Mouse (Mus musculus) forelimb bud, embryonic 11.5 days (tissue): Measurements from ENCODE around the gene Kdm6b.

Source experiments
- DNase-seq: peaks from one replicate; pipeline ENCODE4 v3.0.0-alpha.2; 2012; ENCODE audit warnings: low read depth, low spot score

Gene Kdm6b

GRCm38 (mm10) chr11:69389531-69390399, 23.7 kb downstream of the Kdm6b start:
- DNase-seq = no peak

- DNase-seq = no peak
Observed at GRCm38 (mm10) chr11:69388680-69389079, 24.8 kb downstream of the Kdm6b start.

DNA sequence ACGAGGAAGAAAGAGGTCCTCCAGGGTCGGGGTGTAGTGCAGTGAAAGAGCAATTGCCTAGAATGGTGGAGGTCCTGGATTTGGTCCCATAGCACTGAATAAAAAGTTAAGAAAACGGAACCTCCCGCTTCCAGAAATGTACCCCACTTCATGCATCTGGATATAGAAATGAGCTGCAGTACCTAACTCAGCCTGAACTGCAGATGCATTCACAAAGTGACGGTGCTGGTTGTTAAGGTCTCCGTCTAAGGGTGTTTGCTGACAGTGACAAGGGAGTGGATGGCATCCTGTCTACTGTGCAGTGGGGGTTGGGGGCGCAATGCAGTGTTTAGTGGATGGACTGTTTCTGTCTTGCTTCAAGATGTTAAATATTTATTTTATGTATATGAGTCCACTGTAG, 26.7 kb downstream of the Kdm6b start:
- DNase-seq = no peak

GRCm38 (mm10) chr11:69384979-69385378, 28.5 kb downstream of the Kdm6b start:
- DNase-seq = no peak

DNA sequence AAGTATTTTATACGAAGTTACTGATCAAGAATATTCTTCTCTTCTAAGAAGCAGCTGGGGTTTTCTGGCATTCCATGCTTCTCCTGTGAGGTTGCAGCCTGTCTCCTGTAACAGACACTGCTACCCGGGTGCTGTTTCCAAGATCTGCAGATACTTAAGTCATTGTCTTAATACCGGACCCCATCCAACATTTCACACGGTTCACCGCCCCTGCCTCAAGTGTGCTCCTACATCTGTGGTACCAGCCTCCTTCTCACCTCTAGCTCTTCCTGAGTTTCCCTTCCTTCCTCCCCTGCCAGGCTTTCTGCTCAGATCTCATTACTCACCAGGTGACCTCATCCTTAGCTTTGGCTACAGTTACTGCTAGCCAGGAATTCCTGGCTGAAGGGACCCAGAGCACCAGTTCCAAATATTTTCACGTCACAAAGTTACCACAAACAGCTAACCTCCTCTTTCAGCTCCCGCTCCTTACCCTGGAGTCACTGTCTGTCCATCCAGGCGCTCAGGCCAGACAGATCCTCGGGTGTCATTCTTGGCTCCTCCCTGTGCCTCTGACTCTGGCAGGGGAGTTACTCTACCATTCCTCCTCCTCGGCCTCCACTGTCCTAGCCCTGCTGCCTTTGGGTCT, 30.9 kb downstream of the Kdm6b start:
- no peak for DNase-seq

- DNase-seq = no peak
Observed at GRCm38 (mm10) chr11:69381356-69381755, 32.1 kb downstream of the Kdm6b start.

DNA sequence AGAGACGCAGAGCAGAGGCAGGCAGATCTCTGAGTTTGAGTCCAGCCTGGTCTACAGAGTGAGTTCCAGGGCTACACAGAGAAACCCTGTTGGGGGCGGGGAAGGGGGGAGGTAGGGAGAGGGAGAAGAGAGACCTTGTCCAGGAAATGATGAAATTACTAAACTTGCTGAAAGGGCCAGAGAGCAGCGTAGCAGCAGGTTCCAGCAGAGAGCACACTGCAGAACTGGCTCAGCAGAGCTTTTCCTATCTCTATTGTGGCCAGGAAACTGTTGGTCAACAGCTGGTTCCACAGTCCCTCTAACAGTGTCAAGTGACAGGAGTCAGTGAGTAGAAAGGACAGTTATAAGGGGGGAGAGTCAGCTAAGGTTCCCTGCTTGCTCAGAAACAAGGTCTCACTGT, 33.9 kb downstream of the Kdm6b start:
- DNase-seq = no peak

DNA sequence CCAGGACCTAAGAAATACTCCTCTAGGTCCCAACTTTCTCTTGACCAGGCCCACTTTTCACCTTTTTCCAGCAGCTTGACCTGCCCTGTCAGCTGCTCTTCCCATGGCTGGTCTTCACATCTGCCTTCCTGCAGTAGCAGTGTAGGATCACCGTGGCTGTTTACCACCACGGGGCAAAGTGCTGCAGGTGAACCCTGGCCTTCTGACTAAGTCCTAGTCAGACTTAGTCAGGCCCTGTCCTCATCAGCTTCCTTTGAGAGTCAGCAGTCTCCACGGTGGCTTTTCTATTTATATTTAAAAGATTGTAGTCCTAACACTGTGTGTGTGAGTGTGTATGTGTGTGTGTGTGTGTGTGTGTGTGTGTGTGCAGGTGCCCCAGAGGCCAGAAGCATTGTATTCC, 35.7 kb downstream of the Kdm6b start:
- DNase-seq = no peak

GRCm38 (mm10) chr11:69375646-69376045, 37.8 kb downstream of the Kdm6b start:
- DNase-seq = no peak

GRCm38 (mm10) chr11:69373223-69373965, 40.1 kb downstream of the Kdm6b start:
- no peak for DNase-seq

DNA sequence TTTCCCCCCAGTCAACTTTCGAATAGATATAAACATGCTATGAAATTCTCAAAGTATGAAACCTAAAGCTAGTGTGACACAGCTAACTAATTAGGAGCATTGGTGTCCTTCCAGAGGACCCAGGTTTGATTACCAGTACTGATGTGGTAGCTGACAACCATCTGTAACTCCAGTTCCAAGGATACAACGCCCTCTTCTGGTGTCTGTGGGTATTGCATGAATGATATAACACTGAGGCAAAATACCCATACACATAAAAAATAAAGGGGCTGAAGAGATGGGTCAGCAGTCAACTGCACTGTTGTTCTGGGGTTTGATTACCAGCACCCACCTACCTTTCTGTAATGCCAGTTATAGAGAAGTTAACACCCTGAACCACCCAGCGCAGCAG, 40.7 kb downstream of the Kdm6b start:
- DNase-seq = no peak

DNA sequence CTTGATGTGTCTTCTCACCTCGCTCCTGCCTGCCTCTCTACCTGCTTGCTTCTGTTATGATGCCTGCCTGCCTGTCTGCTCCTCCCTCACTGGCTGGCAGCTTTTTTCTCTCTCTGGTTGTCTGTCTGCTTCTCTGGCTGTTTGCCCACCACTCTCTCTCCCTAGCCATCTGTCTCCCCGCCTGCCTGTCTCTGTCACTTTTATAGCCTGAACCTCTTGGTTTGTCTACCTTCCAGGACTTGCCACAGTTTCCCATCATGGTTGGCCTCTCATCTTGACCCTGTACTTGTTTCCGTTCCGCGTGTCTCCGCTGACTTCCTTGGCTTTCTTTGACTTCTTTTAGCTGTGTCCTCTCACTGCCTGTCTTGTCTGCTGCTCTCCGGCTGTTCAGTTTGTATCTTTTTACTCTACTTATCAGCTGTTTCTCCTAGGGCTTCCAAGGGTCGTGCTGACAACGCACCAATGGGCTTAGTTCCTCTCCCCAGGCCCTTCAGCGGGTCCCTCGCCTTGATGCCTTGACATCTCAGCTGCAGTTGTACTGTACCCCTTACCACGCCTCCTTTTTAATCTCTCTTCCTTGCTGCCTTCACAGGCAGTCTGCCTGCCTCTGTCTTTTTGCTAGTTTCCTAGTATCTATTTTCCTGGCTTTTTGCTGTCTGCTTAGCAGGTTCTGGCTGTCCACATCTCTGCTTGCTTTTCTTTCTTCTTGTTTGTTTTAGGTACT, 41.3 kb downstream of the Kdm6b start:
- no peak for DNase-seq

- no peak for DNase-seq
Observed at GRCm38 (mm10) chr11:69371601-69372000, 41.9 kb downstream of the Kdm6b start.

DNA sequence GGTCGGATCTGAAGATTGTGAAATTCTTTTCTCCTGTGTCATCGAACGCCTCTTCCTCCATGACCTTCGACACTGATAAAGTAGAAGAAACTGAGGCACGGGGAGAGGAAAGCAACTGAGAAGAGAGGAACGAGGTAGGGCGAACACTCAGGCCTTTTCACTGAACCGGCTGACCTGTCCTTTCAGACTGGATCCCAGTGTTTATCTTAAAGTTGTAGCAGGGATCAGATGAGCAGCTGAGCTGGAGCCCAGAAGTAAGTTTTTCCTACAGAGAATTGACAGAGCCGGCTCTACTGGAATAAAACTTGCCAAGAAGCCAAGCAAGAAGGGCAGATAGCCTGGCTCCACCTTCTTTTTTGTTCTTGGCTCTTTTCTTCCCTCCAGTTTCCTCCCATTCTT, 42.7 kb downstream of the Kdm6b start:
- no peak for DNase-seq

GRCm38 (mm10) chr11:69369990-69370816, 43.3 kb downstream of the Kdm6b start:
- DNase-seq = no peak

DNA sequence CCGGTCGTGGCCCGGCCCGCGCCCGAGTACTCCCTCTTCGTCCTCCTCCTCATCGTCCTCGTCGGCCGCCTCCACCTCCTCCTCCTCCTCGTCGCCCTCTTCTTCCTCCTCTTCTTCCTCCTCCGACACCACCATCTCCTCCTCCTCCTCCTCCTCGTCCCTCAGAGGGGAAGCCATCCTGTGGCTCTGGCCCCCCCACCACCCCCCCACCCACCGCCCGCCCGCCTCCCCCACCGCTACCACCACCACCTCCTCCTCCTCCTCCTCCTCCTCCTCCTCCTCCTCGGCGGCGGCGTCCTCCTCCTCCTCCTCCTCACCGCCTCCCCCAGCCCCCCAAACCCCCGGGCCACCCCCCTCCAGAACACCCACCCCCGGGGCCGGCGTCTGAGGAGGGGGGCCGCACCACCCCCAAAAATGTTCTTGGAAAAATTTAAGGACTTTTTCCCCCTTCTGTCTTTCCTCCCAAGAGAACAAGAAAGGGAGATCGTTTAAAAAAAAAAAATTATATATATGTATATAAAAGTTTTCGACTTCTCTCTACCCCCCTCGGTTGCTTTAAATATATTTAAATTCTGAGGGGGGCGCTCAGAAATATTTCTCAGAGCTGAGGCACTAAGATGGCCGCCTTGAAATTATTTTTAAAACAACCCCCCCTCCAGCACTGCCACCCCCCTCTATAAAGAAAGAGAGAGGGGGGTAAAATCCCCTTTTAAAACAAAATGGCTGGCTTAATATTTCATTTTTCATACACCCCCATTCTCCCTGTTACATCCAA, 44.1 kb downstream of the Kdm6b start, which contains the start of gene Chd3:
TSS of gene Chd3 (minus strand) at position 192 of the 775 bp plus-strand sequence.
- no peak for DNase-seq

- no peak for DNase-seq
Observed at GRCm38 (mm10) chr11:69368356-69369214, 44.9 kb downstream of the Kdm6b start.

GRCm38 (mm10) chr11:69367616-69368355, 45.7 kb downstream of the Kdm6b start:
- no peak for DNase-seq
